Mouse (Mus musculus): ENCODE results near the gene Btnl1. TPM values are rescaled to one million over a fixed set of nuclear protein-coding genes. Genes with fewer than 3 reads are reported as not detected.

Btnl1 gene
- total and polyA plus RNA-seq, 3 experiments, result not detected

GRCm38 (mm10) chr17:34373055-34373709 is 3.8 kb upstream of the Btnl1 start:
- no peak overlapping the region for H3K4me3 ChIP-seq (replicated peaks in 1 of 3; ENCODE audit: low read depth in 2 of 3, low read length in 2 of 3, poor library complexity in 1 of 3)
- peaks cover 0 to 4% of the 10 kb centered on the region in 2 experiments for H3K36me3 ChIP-seq (replicated peaks in 1 of 2; ENCODE audit: control insufficient read depth in 1 of 2, insufficient read depth in 1 of 2, low read length in 1 of 2)
- H3K4me2 ChIP-seq (ENCODE audit: insufficient read depth, low read depth, poor library complexity, severe bottlenecking), result no peak overlapping the region
- H3K27ac ChIP-seq (ENCODE audit: insufficient read depth, low read depth), result no peak overlapping the region
- dilution Hi-C loops (cut with MboI; ENCODE audit: extremely low pct_ligation_motif_present, extremely low pct_unique_long_range_greater_than_20kb, low sequenced_read_pairs) (no loop called here), in situ Hi-C loops (cut with MboI; ENCODE audit: low pct_ligation_motif_present, low pct_unique_long_range_greater_than_20kb, low sequenced_read_pairs) (no loop called here)
- peaks cover 15 to 30% of the 10 kb centered on the region in 2 experiments for H3K4me1 ChIP-seq (ENCODE audit: control insufficient read depth in 1 of 2, insufficient read depth in 2 of 2)
- H3K79me2 ChIP-seq (replicated peaks; ENCODE audit: control insufficient read depth, extremely low read depth, insufficient read depth, poor library complexity, severe bottlenecking), result no peaks in the 10 kb centered on the region
- TF ChIP-seq EP300 (IDR thresholded peaks at IDR 0.05; ENCODE audit: low read length) (peak; percentile 13; the same call in 1 of the 2 replicates), MYC (IDR thresholded peaks at IDR 0.05; ENCODE audit: low read depth, low read length) (0 out of 2 replicates have a peak, but pooled peaks have one; percentile 26), ZKSCAN1 (IDR thresholded peaks at IDR 0.05; ENCODE audit: borderline replicate concordance, low read depth, low read length) (no peak), NRF1 (IDR thresholded peaks at IDR 0.05; ENCODE audit: low read depth, low read length) (no peak), IRF4 (IDR thresholded peaks at IDR 0.05; ENCODE audit: low read depth, low read length) (0 out of 2 replicates have a peak, but pooled peaks have one; percentile 24), SMC3 (IDR thresholded peaks at IDR 0.05; ENCODE audit: low read depth, low read length) (no peak)
- no peaks in the 10 kb centered on the region for H3K27me3 ChIP-seq (replicated peaks)
- no peak overlapping the region for H3K9ac ChIP-seq (ENCODE audit: insufficient read depth, low read depth)
- H3K9me3 ChIP-seq (replicated peaks; ENCODE audit: low read length), result peaks cover 4% of the 10 kb centered on the region
- DNase-seq (ENCODE audit: extremely low read depth), result no peak

- peaks cover 22 to 38% of the 10 kb centered on the region in 2 experiments for H3K4me1 ChIP-seq (ENCODE audit: control insufficient read depth in 1 of 2, insufficient read depth in 2 of 2)
- H3K27me3 ChIP-seq (replicated peaks), result no peaks in the 10 kb centered on the region
- TF ChIP-seq RAD21 (IDR thresholded peaks at IDR 0.05; ENCODE audit: low read depth, low read length) (peak; percentile 16), JUND (conservative IDR thresholded peaks at IDR 0.05; ENCODE audit: low read depth, low read length) (no peak), CTCF (conservative IDR thresholded peaks at IDR 0.05 in 1 of 2, IDR thresholded peaks at IDR 0.05 in 1 of 2; ENCODE audit: low read depth in 2 of 2, low read length in 2 of 2) (peak; percentile 31 to 56; a peak in 3 of 4 replicates), SMC3 (IDR thresholded peaks at IDR 0.05; ENCODE audit: low read depth, low read length) (peak; percentile 51)
- H3K4me3 ChIP-seq (replicated peaks in 1 of 3; ENCODE audit: low read depth in 2 of 3, low read length in 2 of 3, poor library complexity in 1 of 3), result no peak overlapping the region
- H3K36me3 ChIP-seq (replicated peaks in 1 of 2; ENCODE audit: control insufficient read depth in 1 of 2, insufficient read depth in 1 of 2, low read length in 1 of 2), result peaks cover 0 to 2% of the 10 kb centered on the region in 2 experiments
- peaks cover 4% of the 10 kb centered on the region for H3K9me3 ChIP-seq (replicated peaks; ENCODE audit: low read length)
- no peak overlapping the region; the same call in 1 of the 2 replicates for H3K4me2 ChIP-seq (ENCODE audit: insufficient read depth, low read depth, poor library complexity, severe bottlenecking)
- DNase-seq (ENCODE audit: extremely low read depth), result no peak
- dilution Hi-C loops (cut with MboI; ENCODE audit: extremely low pct_ligation_motif_present, extremely low pct_unique_long_range_greater_than_20kb, low sequenced_read_pairs), result no loop called here
- H3K9ac ChIP-seq (ENCODE audit: insufficient read depth, low read depth), result no peak overlapping the region
- no peak overlapping the region for H3K27ac ChIP-seq (ENCODE audit: insufficient read depth, low read depth)
- H3K79me2 ChIP-seq (replicated peaks; ENCODE audit: control insufficient read depth, extremely low read depth, insufficient read depth, poor library complexity, severe bottlenecking), result no peaks in the 10 kb centered on the region
- in situ Hi-C loops (cut with MboI; ENCODE audit: low pct_ligation_motif_present, low pct_unique_long_range_greater_than_20kb, low sequenced_read_pairs), result no loop called here
Measured at GRCm38 (mm10) chr17:34377450-34378209, 698 bp downstream of the Btnl1 start.

GRCm38 (mm10) chr17:34378716-34379115 is 1.8 kb downstream of the Btnl1 start:
- Histone ChIP-seq H3K4me1 (ENCODE audit: control insufficient read depth in 1 of 2, insufficient read depth in 2 of 2) (peaks cover 18 to 27% of the 10 kb centered on the region in 2 experiments), H3K4me3 (replicated peaks in 1 of 3; ENCODE audit: low read depth in 2 of 3, low read length in 2 of 3, poor library complexity in 1 of 3) (no peak overlapping the region), H3K27ac (ENCODE audit: insufficient read depth, low read depth) (no peak overlapping the region), H3K4me2 (ENCODE audit: insufficient read depth, low read depth, poor library complexity, severe bottlenecking) (no peak overlapping the region), H3K79me2 (replicated peaks; ENCODE audit: control insufficient read depth, extremely low read depth, insufficient read depth, poor library complexity, severe bottlenecking) (no peaks in the 10 kb centered on the region), H3K9ac (ENCODE audit: insufficient read depth, low read depth) (no peak overlapping the region), H3K9me3 (replicated peaks; ENCODE audit: low read length) (peaks cover 4% of the 10 kb centered on the region), H3K27me3 (replicated peaks) (no peaks in the 10 kb centered on the region), H3K36me3 (replicated peaks in 1 of 2; ENCODE audit: control insufficient read depth in 1 of 2, insufficient read depth in 1 of 2, low read length in 1 of 2) (peaks cover 0 to 2% of the 10 kb centered on the region in 2 experiments)
- in situ Hi-C loops (cut with MboI; ENCODE audit: low pct_ligation_motif_present, low pct_unique_long_range_greater_than_20kb, low sequenced_read_pairs) (no loop called here), dilution Hi-C loops (cut with MboI; ENCODE audit: extremely low pct_ligation_motif_present, extremely low pct_unique_long_range_greater_than_20kb, low sequenced_read_pairs) (no loop called here)
- DNase-seq (ENCODE audit: extremely low read depth), result no peak
- no peak for TF ChIP-seq NRF1 (IDR thresholded peaks at IDR 0.05; ENCODE audit: low read depth, low read length)
- no peak for TF ChIP-seq CTCF (conservative IDR thresholded peaks at IDR 0.05 in 1 of 2, IDR thresholded peaks at IDR 0.05 in 1 of 2; ENCODE audit: low read depth in 2 of 2, low read length in 2 of 2)
- no peak for TF ChIP-seq ZC3H11A (IDR thresholded peaks at IDR 0.05; ENCODE audit: low read depth, low read length)
- TF ChIP-seq POLR2AphosphoS2 (IDR thresholded peaks at IDR 0.05; ENCODE audit: low read depth, low read length), result no peak
- no peak for TF ChIP-seq MAX (IDR thresholded peaks at IDR 0.05; ENCODE audit: low read length)
- no peak for TF ChIP-seq MAFK (IDR thresholded peaks at IDR 0.05; ENCODE audit: insufficient replicate concordance, low read length)
- no peak for TF ChIP-seq MXI1 (IDR thresholded peaks at IDR 0.05; ENCODE audit: low read depth, low read length)
- TF ChIP-seq E2F4 (IDR thresholded peaks at IDR 0.05; ENCODE audit: insufficient replicate concordance, low read depth, low read length), result no peak
- no peak for TF ChIP-seq UBTF (IDR thresholded peaks at IDR 0.05; ENCODE audit: low read depth, low read length)
- no peak for TF ChIP-seq CHD2 (IDR thresholded peaks at IDR 0.05; ENCODE audit: low read length)
- TF ChIP-seq TBP (conservative IDR thresholded peaks at IDR 0.05; ENCODE audit: low read depth, low read length), result no peak
- no peak for TF ChIP-seq JUN (IDR thresholded peaks at IDR 0.05; ENCODE audit: insufficient read depth, low read depth, low read length)
- TF ChIP-seq GABPA (IDR thresholded peaks at IDR 0.05; ENCODE audit: insufficient replicate concordance, low read depth, low read length), result no peak
- no peak for TF ChIP-seq RAD21 (IDR thresholded peaks at IDR 0.05; ENCODE audit: low read depth, low read length)
- TF ChIP-seq NELFE (IDR thresholded peaks at IDR 0.05; ENCODE audit: low read depth, low read length), result no peak
- TF ChIP-seq ZKSCAN1 (IDR thresholded peaks at IDR 0.05; ENCODE audit: borderline replicate concordance, low read depth, low read length), result no peak
